Mouse (Mus musculus): ENCODE measurements around the gene Lce1j. TPM values are rescaled to one million over a fixed set of nuclear protein-coding genes. Genes with fewer than 3 reads are reported as not detected.

Lce1j gene
- polyA plus RNA-seq (2014; fragmentation: Illumina TruSeq; extraction: RNeasy Lipid Tissue Mini Kit (QIAGEN cat#74804); ENCODE audit: low read depth, low replicate concordance) = not detected

DNA sequence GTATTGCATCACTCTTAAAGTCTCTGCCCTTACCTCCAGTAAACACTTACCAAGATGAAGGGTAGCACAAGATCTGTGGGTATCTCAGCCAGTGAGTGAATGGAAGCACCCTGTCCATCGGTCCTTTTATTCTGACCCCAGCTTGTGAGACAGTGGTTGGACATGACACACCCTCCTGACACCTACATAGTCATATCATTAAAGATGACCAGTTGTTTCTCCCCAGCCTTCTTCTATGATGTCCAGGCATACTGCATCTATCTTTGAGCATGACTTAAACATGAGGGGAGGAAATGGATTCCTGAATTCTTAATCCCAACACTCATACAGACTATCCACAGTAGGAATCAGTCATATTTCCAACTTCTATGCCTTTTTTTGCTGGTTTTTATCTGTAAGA is at the start of gene Lce1j:
Gene Lce1j, minus strand, starts transcription at position 101 of the 400 bp plus-strand sequence.

DNA sequence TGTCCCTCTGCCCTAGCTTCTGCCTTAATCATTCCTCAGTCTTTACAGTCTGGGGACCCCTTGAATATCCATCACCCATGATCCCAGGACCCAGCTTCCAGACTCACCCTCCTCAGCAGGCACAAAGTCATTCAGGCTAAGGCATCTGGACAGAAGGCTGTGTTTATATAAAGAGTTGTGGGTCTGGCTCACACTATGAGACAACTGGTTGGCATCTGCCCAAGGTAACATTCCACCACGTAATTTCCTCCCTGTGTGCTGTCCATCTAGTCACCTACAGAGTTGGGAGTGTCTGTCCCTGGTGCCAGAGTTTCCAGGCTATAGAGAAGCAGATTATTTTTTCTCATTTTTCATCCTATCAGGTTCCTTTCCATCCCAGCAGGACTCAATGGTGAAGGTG is 36.8 kb upstream of the Lce1j start, which contains the start of gene Kprp:
Gene Kprp, minus strand, starts transcription at position 140 of the 400 bp plus-strand sequence.

DNA sequence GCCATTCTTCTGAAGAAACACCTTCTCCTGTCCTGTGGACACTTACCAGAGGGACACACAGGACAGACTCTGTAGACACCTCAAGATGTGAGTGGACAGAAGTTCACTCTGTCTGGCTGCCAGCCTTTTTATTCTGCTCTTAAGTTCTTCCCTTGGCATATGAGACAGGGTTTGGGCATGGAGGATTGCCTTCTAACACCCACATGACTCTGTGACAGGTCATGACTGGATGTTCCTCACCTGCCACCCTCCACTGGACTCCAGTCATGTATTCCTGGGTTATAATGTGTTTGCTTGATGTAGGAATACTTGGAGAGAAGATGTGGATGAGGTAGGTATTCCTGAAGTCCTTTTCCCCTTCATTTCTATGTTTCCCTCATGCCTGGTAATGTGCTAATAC is 17.5 kb upstream of the Lce1j start, which contains the start of gene Lce1k:
Gene Lce1k, minus strand, starts transcription at position 101 of the 400 bp plus-strand sequence.

DNA sequence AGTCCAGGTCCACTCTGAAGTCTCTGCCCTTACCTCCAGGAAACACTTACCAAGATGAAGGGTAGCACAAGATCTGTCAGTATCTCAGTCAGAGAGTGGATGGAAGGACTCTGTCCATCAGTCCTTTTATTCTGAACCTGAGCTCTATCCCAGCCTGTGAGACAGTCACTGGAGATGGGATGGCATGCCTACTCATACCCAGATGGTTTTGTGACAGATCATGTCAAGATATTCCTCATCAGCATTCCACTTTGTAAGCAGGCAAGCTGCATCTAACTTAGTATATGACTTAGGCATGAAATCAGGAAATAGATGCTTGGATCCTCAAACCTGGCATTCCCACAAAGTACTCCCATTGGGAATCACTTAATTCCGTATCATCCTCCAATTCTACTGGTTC is 11.5 kb downstream of the Lce1j start, which contains the start of gene Lce1i:
Gene Lce1i, minus strand, starts transcription at position 101 of the 400 bp plus-strand sequence.

DNA sequence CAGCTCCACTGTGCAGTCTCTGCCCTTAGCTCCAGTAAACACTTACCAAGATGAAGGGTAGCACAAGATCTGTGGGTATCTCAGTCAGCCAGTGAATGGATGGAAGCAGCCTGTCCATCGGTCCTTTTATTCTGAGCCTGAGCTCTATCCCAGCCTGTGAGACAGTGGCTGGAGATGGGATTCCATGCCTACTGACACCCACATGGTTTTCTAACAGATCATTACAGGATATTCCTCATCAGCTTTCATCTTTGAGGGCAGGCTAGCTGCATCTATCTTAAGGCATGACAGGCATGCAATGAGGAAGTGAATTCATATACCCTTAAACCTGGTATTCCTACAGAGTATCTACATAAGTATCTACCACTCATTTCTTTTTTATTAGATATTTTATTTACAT is 25.3 kb downstream of the Lce1j start, which contains the start of gene Lce1h:
Gene Lce1h, minus strand, starts transcription at position 101 of the 400 bp plus-strand sequence.

DNA sequence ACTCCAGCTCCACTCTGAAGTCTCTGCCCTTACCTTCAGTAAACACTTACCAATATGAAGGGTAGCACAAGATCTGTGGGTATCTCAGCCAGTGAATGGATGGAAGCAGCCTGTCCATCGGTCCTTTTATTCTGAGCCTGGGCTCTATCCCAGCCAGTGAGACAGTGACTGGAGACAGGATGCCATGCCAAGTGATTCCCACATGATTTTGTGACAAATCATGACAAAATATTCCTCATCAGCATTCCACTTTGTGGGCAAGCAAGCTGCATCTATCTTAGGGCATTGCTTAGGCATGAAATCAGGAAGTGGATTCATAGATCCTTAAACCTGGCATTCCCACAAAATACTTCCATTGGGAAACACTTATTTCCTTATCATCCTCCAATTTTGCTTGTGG is 38.1 kb downstream of the Lce1j start, which contains the start of gene Lce1g:
Gene Lce1g, minus strand, starts transcription at position 101 of the 400 bp plus-strand sequence.

DNA sequence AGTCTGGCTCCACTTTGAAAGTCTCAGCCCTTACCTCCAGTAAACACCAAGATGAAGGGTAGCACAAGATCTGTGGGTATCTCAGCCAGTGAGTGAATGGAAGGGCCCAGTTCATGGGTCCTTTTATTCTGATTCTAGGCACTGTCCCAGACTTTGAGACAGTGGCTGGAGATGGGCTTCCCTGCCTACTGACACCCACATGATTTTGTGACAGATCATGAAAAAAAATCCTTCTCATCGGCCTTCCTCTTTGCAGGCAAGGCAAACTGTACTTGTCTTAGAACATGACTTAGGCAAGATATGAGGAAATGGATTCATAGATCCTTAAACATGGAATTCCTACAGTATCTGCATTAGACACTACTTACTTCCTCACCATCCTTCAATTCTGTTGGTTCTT is 51.3 kb downstream of the Lce1j start, which contains the start of gene Gm38119:
Gene Gm38119, minus strand, starts transcription at position 101 of the 400 bp plus-strand sequence.

Other genes with a start within 250 kb of the Lce1j start
- 0.24 TPM for gene Ivl, start 216.8 kb downstream of the Lce1j start, polyA plus RNA-seq (2014; fragmentation: Illumina TruSeq; extraction: RNeasy Lipid Tissue Mini Kit (QIAGEN cat#74804); ENCODE audit: low read depth, low replicate concordance)
- 2.1 TPM for gene Smcp, start 201.5 kb downstream of the Lce1j start, polyA plus RNA-seq (2014; fragmentation: Illumina TruSeq; extraction: RNeasy Lipid Tissue Mini Kit (QIAGEN cat#74804); ENCODE audit: low read depth, low replicate concordance)
- not detected for gene 2210017I01Rik, start 183.0 kb downstream of the Lce1j start, polyA plus RNA-seq (2014; fragmentation: Illumina TruSeq; extraction: RNeasy Lipid Tissue Mini Kit (QIAGEN cat#74804); ENCODE audit: low read depth, low replicate concordance)
- not detected for gene Lce6a, start 168.9 kb downstream of the Lce1j start, polyA plus RNA-seq (2014; fragmentation: Illumina TruSeq; extraction: RNeasy Lipid Tissue Mini Kit (QIAGEN cat#74804); ENCODE audit: low read depth, low replicate concordance)
- not detected for gene Lce1a1, start 142.2 kb downstream of the Lce1j start, polyA plus RNA-seq (2014; fragmentation: Illumina TruSeq; extraction: RNeasy Lipid Tissue Mini Kit (QIAGEN cat#74804); ENCODE audit: low read depth, low replicate concordance)
- gene Lce1b, start 133.6 kb downstream of the Lce1j start, polyA plus RNA-seq (2014; fragmentation: Illumina TruSeq; extraction: RNeasy Lipid Tissue Mini Kit (QIAGEN cat#74804); ENCODE audit: low read depth, low replicate concordance) = not detected
- gene Lce1a2, start 120.2 kb downstream of the Lce1j start, polyA plus RNA-seq (2014; fragmentation: Illumina TruSeq; extraction: RNeasy Lipid Tissue Mini Kit (QIAGEN cat#74804); ENCODE audit: low read depth, low replicate concordance) = not detected
- not detected for gene Lce1c, start 111.3 kb downstream of the Lce1j start, polyA plus RNA-seq (2014; fragmentation: Illumina TruSeq; extraction: RNeasy Lipid Tissue Mini Kit (QIAGEN cat#74804); ENCODE audit: low read depth, low replicate concordance)
- gene Lce1d, start 103.3 kb downstream of the Lce1j start, polyA plus RNA-seq (2014; fragmentation: Illumina TruSeq; extraction: RNeasy Lipid Tissue Mini Kit (QIAGEN cat#74804); ENCODE audit: low read depth, low replicate concordance) = not detected
- gene Lce1e, start 81.4 kb downstream of the Lce1j start, polyA plus RNA-seq (2014; fragmentation: Illumina TruSeq; extraction: RNeasy Lipid Tissue Mini Kit (QIAGEN cat#74804); ENCODE audit: low read depth, low replicate concordance) = not detected
- gene Lce1f, start 70.2 kb downstream of the Lce1j start, polyA plus RNA-seq (2014; fragmentation: Illumina TruSeq; extraction: RNeasy Lipid Tissue Mini Kit (QIAGEN cat#74804); ENCODE audit: low read depth, low replicate concordance) = not detected
- gene Gm38119, start 51.4 kb downstream of the Lce1j start, polyA plus RNA-seq (2014; fragmentation: Illumina TruSeq; extraction: RNeasy Lipid Tissue Mini Kit (QIAGEN cat#74804); ENCODE audit: low read depth, low replicate concordance) = not detected
- not detected for gene Lce1g, start 38.2 kb downstream of the Lce1j start, polyA plus RNA-seq (2014; fragmentation: Illumina TruSeq; extraction: RNeasy Lipid Tissue Mini Kit (QIAGEN cat#74804); ENCODE audit: low read depth, low replicate concordance)
- not detected for gene Lce1h, start 25.4 kb downstream of the Lce1j start, polyA plus RNA-seq (2014; fragmentation: Illumina TruSeq; extraction: RNeasy Lipid Tissue Mini Kit (QIAGEN cat#74804); ENCODE audit: low read depth, low replicate concordance)
- not detected for gene Lce1i, start 11.6 kb downstream of the Lce1j start, polyA plus RNA-seq (2014; fragmentation: Illumina TruSeq; extraction: RNeasy Lipid Tissue Mini Kit (QIAGEN cat#74804); ENCODE audit: low read depth, low replicate concordance)
- gene Lce1k, start 17.4 kb upstream of the Lce1j start, polyA plus RNA-seq (2014; fragmentation: Illumina TruSeq; extraction: RNeasy Lipid Tissue Mini Kit (QIAGEN cat#74804); ENCODE audit: low read depth, low replicate concordance) = not detected
- not detected for gene Kprp, start 36.7 kb upstream of the Lce1j start, polyA plus RNA-seq (2014; fragmentation: Illumina TruSeq; extraction: RNeasy Lipid Tissue Mini Kit (QIAGEN cat#74804); ENCODE audit: low read depth, low replicate concordance)
- not detected for gene Lce1l, start 60.8 kb upstream of the Lce1j start, polyA plus RNA-seq (2014; fragmentation: Illumina TruSeq; extraction: RNeasy Lipid Tissue Mini Kit (QIAGEN cat#74804); ENCODE audit: low read depth, low replicate concordance)
- gene 2310050C09Rik, start 79.7 kb upstream of the Lce1j start, polyA plus RNA-seq (2014; fragmentation: Illumina TruSeq; extraction: RNeasy Lipid Tissue Mini Kit (QIAGEN cat#74804); ENCODE audit: low read depth, low replicate concordance) = not detected
- not detected for gene Lce3a, start 135.7 kb upstream of the Lce1j start, polyA plus RNA-seq (2014; fragmentation: Illumina TruSeq; extraction: RNeasy Lipid Tissue Mini Kit (QIAGEN cat#74804); ENCODE audit: low read depth, low replicate concordance)
- not detected for gene Lce3b, start 142.5 kb upstream of the Lce1j start, polyA plus RNA-seq (2014; fragmentation: Illumina TruSeq; extraction: RNeasy Lipid Tissue Mini Kit (QIAGEN cat#74804); ENCODE audit: low read depth, low replicate concordance)
- not detected for gene Lce3c, start 154.0 kb upstream of the Lce1j start, polyA plus RNA-seq (2014; fragmentation: Illumina TruSeq; extraction: RNeasy Lipid Tissue Mini Kit (QIAGEN cat#74804); ENCODE audit: low read depth, low replicate concordance)
- not detected for gene Lce3d, start 166.9 kb upstream of the Lce1j start, polyA plus RNA-seq (2014; fragmentation: Illumina TruSeq; extraction: RNeasy Lipid Tissue Mini Kit (QIAGEN cat#74804); ENCODE audit: low read depth, low replicate concordance)
- not detected for gene Lce3e, start 176.5 kb upstream of the Lce1j start, polyA plus RNA-seq (2014; fragmentation: Illumina TruSeq; extraction: RNeasy Lipid Tissue Mini Kit (QIAGEN cat#74804); ENCODE audit: low read depth, low replicate concordance)
- not detected for gene Lce3f, start 201.7 kb upstream of the Lce1j start, polyA plus RNA-seq (2014; fragmentation: Illumina TruSeq; extraction: RNeasy Lipid Tissue Mini Kit (QIAGEN cat#74804); ENCODE audit: low read depth, low replicate concordance)
- not detected for gene Crct1, start 225.2 kb upstream of the Lce1j start, polyA plus RNA-seq (2014; fragmentation: Illumina TruSeq; extraction: RNeasy Lipid Tissue Mini Kit (QIAGEN cat#74804); ENCODE audit: low read depth, low replicate concordance)
- gene Lce1m, start 228.5 kb upstream of the Lce1j start, polyA plus RNA-seq (2014; fragmentation: Illumina TruSeq; extraction: RNeasy Lipid Tissue Mini Kit (QIAGEN cat#74804); ENCODE audit: low read depth, low replicate concordance) = not detected